Mouse (Mus musculus): ENCODE measurements around the gene Gpm6a. TPM values are rescaled to one million over a fixed set of nuclear protein-coding genes. Genes with fewer than 3 reads are reported as not detected.
"Not testable (repeated sequence)": the region's sequence is repeated elsewhere in the genome, so short reads cannot be mapped to it uniquely, and the experiment has no call there.

Gene Gpm6a
- polyA plus RNA-seq, 1 experiment from 2014 or later, result 2.4 TPM

GRCm38 (mm10) chr8:55068811-55069210 is 114.2 kb downstream of the Gpm6a start:
- WGBS, result 93% methylated on average over 2 of the region's 2 CpGs
- not testable (repeated sequence) for H3K4me3 ChIP-seq (ENCODE audit: low read depth, low read length); DNase-seq (ENCODE audit: low spot score); ATAC-seq (ENCODE audit: insufficient number of reproducible peaks, low FRiP score, low TSS enrichment, low read depth); H3K27ac ChIP-seq (replicated peaks; ENCODE audit: low read depth, low read length); H3K27me3 ChIP-seq (ENCODE audit: control insufficient read depth, insufficient read depth, low read length); H3K9ac ChIP-seq (ENCODE audit: low read length); H3K36me3 ChIP-seq (ENCODE audit: control insufficient read depth, insufficient read depth, low read length); H3K4me2 ChIP-seq (ENCODE audit: low read depth, severe bottlenecking); H3K4me1 ChIP-seq (ENCODE audit: control insufficient read depth, insufficient read depth, low read length); H3K9me3 ChIP-seq (ENCODE audit: control insufficient read depth, low read length)

GRCm38 (mm10) chr8:55073481-55073880 is 118.8 kb downstream of the Gpm6a start:
- H3K4me3 ChIP-seq (ENCODE audit: low read depth, low read length), result no peak overlapping the region
- H3K27me3 ChIP-seq (ENCODE audit: control insufficient read depth, insufficient read depth, low read length), result no peaks in the 10 kb centered on the region
- no peak for ATAC-seq (ENCODE audit: insufficient number of reproducible peaks, low FRiP score, low TSS enrichment, low read depth)
- no peak overlapping the region for H3K4me2 ChIP-seq (ENCODE audit: low read depth, severe bottlenecking)
- WGBS, result 94% methylated on average over 10 of the region's 10 CpGs
- H3K9ac ChIP-seq (ENCODE audit: low read length), result no peak overlapping the region
- H3K9me3 ChIP-seq (ENCODE audit: control insufficient read depth, low read length), result no peaks in the 10 kb centered on the region
- no peaks in the 10 kb centered on the region for H3K36me3 ChIP-seq (ENCODE audit: control insufficient read depth, insufficient read depth, low read length)
- DNase-seq (ENCODE audit: low spot score), result no peak
- no peak overlapping the region for H3K27ac ChIP-seq (replicated peaks; ENCODE audit: low read depth, low read length)
- H3K4me1 ChIP-seq (ENCODE audit: control insufficient read depth, insufficient read depth, low read length), result no peaks in the 10 kb centered on the region

DNA sequence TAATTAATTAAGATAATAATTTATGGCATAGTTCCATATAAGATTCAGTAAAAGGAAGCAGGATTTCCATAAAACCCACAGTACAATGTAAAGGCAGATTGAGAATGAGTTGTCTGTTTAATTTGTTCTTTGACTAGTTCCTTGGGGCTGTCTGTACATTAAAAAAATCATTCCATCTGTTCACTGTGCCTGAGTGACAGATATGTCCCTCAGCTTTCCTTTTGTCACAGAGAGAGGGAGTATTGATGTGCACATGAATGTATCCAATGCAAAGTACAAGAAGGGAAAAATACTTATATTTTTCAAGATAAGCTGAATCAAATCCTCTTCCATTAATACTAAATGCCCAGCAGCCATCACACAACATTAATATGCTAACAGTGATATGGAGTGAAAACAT is 147.6 kb downstream of the Gpm6a start:
- DNase-seq (ENCODE audit: low spot score) (no peak), ATAC-seq (ENCODE audit: insufficient number of reproducible peaks, low FRiP score, low TSS enrichment, low read depth) (no peak)
- Histone ChIP-seq H3K4me2 (ENCODE audit: low read depth, severe bottlenecking) (no peak overlapping the region), H3K9me3 (ENCODE audit: control insufficient read depth, low read length) (no peaks in the 10 kb centered on the region), H3K4me1 (ENCODE audit: control insufficient read depth, insufficient read depth, low read length) (no peaks in the 10 kb centered on the region), H3K36me3 (ENCODE audit: control insufficient read depth, insufficient read depth, low read length) (no peaks in the 10 kb centered on the region), H3K27me3 (ENCODE audit: control insufficient read depth, insufficient read depth, low read length) (no peaks in the 10 kb centered on the region), H3K4me3 (ENCODE audit: low read depth, low read length) (no peak overlapping the region), H3K27ac (replicated peaks; ENCODE audit: low read depth, low read length) (no peak overlapping the region), H3K9ac (ENCODE audit: low read length) (no peak overlapping the region)

GRCm38 (mm10) chr8:55103065-55103464 is 148.4 kb downstream of the Gpm6a start:
- DNase-seq (ENCODE audit: low spot score) (no peak), ATAC-seq (ENCODE audit: insufficient number of reproducible peaks, low FRiP score, low TSS enrichment, low read depth) (no peak)
- Histone ChIP-seq H3K27me3 (ENCODE audit: control insufficient read depth, insufficient read depth, low read length) (no peaks in the 10 kb centered on the region), H3K36me3 (ENCODE audit: control insufficient read depth, insufficient read depth, low read length) (no peaks in the 10 kb centered on the region), H3K27ac (replicated peaks; ENCODE audit: low read depth, low read length) (no peak overlapping the region), H3K4me2 (ENCODE audit: low read depth, severe bottlenecking) (no peak overlapping the region), H3K4me3 (ENCODE audit: low read depth, low read length) (no peak overlapping the region), H3K9me3 (ENCODE audit: control insufficient read depth, low read length) (no peaks in the 10 kb centered on the region), H3K4me1 (ENCODE audit: control insufficient read depth, insufficient read depth, low read length) (no peaks in the 10 kb centered on the region), H3K9ac (ENCODE audit: low read length) (no peak overlapping the region)
- WGBS, result 85% methylated on average over 2 of the region's 2 CpGs

GRCm38 (mm10) chr8:55103891-55104481 is 149.3 kb downstream of the Gpm6a start:
- Histone ChIP-seq H3K27me3 (ENCODE audit: control insufficient read depth, insufficient read depth, low read length) (no peaks in the 10 kb centered on the region), H3K4me3 (ENCODE audit: low read depth, low read length) (no peak overlapping the region), H3K4me1 (ENCODE audit: control insufficient read depth, insufficient read depth, low read length) (no peaks in the 10 kb centered on the region), H3K36me3 (ENCODE audit: control insufficient read depth, insufficient read depth, low read length) (no peaks in the 10 kb centered on the region), H3K9ac (ENCODE audit: low read length) (no peak overlapping the region), H3K27ac (replicated peaks; ENCODE audit: low read depth, low read length) (no peak overlapping the region), H3K9me3 (ENCODE audit: control insufficient read depth, low read length) (no peaks in the 10 kb centered on the region), H3K4me2 (ENCODE audit: low read depth, severe bottlenecking) (no peak overlapping the region)
- DNase-seq (ENCODE audit: low spot score), result no peak
- 50% methylated on average over 3 of the region's 3 CpGs for WGBS
- ATAC-seq (ENCODE audit: insufficient number of reproducible peaks, low FRiP score, low TSS enrichment, low read depth), result no peak

Other genes starting within 250 kb of the Gpm6a start
- 1.6 and 4.1 TPM in 2 replicates for gene Wdr17, start 67.7 kb upstream of the Gpm6a start, polyA plus RNA-seq (2014; fragmentation: Nextera tagmentation; extraction: Ambion mirVana)

All from limb, embryonic 11.5 days (tissue).